In genomic region chr4:139379719-139380118, GRCm38 (mm10) we compare ENCODE assay signal across 8 mouse cellular contexts. TPM values are rescaled to one million over a fixed set of nuclear protein-coding genes. Genes with fewer than 3 reads are reported as not detected.
A peak's percentile ranks its signal among the peaks of the same experiment; 100 is the strongest.
DNase-seq lines count a peak whose midpoint lies in the region; ATAC-seq and TF ChIP-seq lines count a peak whose summit lies in the region.

No protein-coding gene starts in this region.

- no peak for ATAC-seq in kidney, embryonic 14.5 days (ENCODE audit: low FRiP score, low TSS enrichment)
- ATAC-seq in forebrain, embryonic 13.5 days = no peak
- ATAC-seq in liver, embryonic 16.5 days (ENCODE audit: low read depth) = no peak

- DNase-seq in kidney, adult 18-20 months = no peak
- DNase-seq in MEL (ENCODE audit: low read depth, low spot score) = peak; percentile 41
- no peak for DNase-seq in ovary, postnatal 36 days (ENCODE audit: low spot score)
- no peak for DNase-seq in yolk sac, embryonic 10.5 days (ENCODE audit: low spot score)
- DNase-seq in urinary bladder, postnatal 14 days (ENCODE audit: low spot score) = no peak

- H3K4me1 ChIP-seq in kidney, embryonic 14.5 days (ENCODE audit: control insufficient read depth, insufficient read depth, low read length) = peaks cover 14% of the 10 kb centered on the region
- H3K4me1 ChIP-seq in MEL (ENCODE audit: control insufficient read depth in 1 of 2, insufficient read depth in 2 of 2, low read length in 2 of 2) = peaks cover 0 to 5% of the 10 kb centered on the region in 2 experiments; a peak in 2 of 4 replicates
- H3K4me1 ChIP-seq in forebrain, embryonic 13.5 days = peaks cover 24% of the 10 kb centered on the region
- peaks cover 26% of the 10 kb centered on the region for H3K4me1 ChIP-seq in liver, embryonic 16.5 days (ENCODE audit: control insufficient read depth, low read depth, low read length)

- no peak for TF ChIP-seq CTCF in MEL (IDR thresholded peaks at IDR 0.05 in 2 of 3, conservative IDR thresholded peaks at IDR 0.05 in 1 of 3; ENCODE audit: control insufficient read depth in 1 of 3, insufficient read depth in 1 of 3, low read depth in 2 of 3, low read length in 3 of 3, poor library complexity in 1 of 3, severe bottlenecking in 1 of 3)

- peak overlapping the region; percentile 86 for H3K9ac ChIP-seq in kidney, embryonic 14.5 days (ENCODE audit: low read depth, low read length)
- peak overlapping the region; percentile 82 for H3K9ac ChIP-seq in MEL (ENCODE audit: control insufficient read depth, low read depth, low read length, poor library complexity, severe bottlenecking)
- H3K9ac ChIP-seq in forebrain, embryonic 13.5 days = peak overlapping the region; percentile 86
- peak overlapping the region; percentile 78 for H3K9ac ChIP-seq in liver, embryonic 16.5 days (ENCODE audit: low read depth, low read length)

- peak overlapping the region; percentile 93 for H3K4me3 ChIP-seq in kidney, embryonic 14.5 days (ENCODE audit: low read length)
- peak overlapping the region; percentile 66 to 81 for H3K4me3 ChIP-seq in MEL (ENCODE audit: control insufficient read depth in 1 of 2, insufficient read depth in 1 of 2, low read depth in 2 of 2, low read length in 2 of 2)
- peak overlapping the region; percentile 87 for H3K4me3 ChIP-seq in forebrain, embryonic 13.5 days
- peak overlapping the region; percentile 97 for H3K4me3 ChIP-seq in liver, embryonic 16.5 days (ENCODE audit: low read depth, low read length)

- H3K9me3 ChIP-seq in kidney, embryonic 14.5 days (ENCODE audit: control insufficient read depth, low read length) = no peaks in the 10 kb centered on the region
- H3K9me3 ChIP-seq in MEL (replicated peaks; ENCODE audit: insufficient read depth, low read length) = no peaks in the 10 kb centered on the region
- no peaks in the 10 kb centered on the region for H3K9me3 ChIP-seq in forebrain, embryonic 13.5 days (replicated peaks)
- H3K9me3 ChIP-seq in liver, embryonic 16.5 days (replicated peaks; ENCODE audit: control insufficient read depth, low read length) = no peaks in the 10 kb centered on the region

- H3K27me3 ChIP-seq in kidney, embryonic 14.5 days (ENCODE audit: control insufficient read depth, insufficient read depth, low read length) = no peaks in the 10 kb centered on the region
- H3K27me3 ChIP-seq in MEL (ENCODE audit: control insufficient read depth in 1 of 2, insufficient read depth in 2 of 2, low read length in 2 of 2) = no peaks in the 10 kb centered on the region
- H3K27me3 ChIP-seq in forebrain, embryonic 13.5 days = no peaks in the 10 kb centered on the region
- no peaks in the 10 kb centered on the region for H3K27me3 ChIP-seq in liver, embryonic 16.5 days (ENCODE audit: control insufficient read depth, insufficient read depth, low read depth, low read length)

- H3K27ac ChIP-seq in kidney, embryonic 14.5 days (ENCODE audit: low read depth, low read length) = peak overlapping the region; percentile 70; the same call in 1 of the 2 replicates
- peak overlapping the region; percentile 89 for H3K27ac ChIP-seq in MEL (ENCODE audit: control insufficient read depth, low read depth, low read length)
- H3K27ac ChIP-seq in forebrain, embryonic 13.5 days = peak overlapping the region; percentile 73; the same call in 1 of the 2 replicates
- H3K27ac ChIP-seq in liver, embryonic 16.5 days (ENCODE audit: low read length) = peak overlapping the region; percentile 78

- peaks cover 47% of the 10 kb centered on the region for H3K79me2 ChIP-seq in MEL (ENCODE audit: control insufficient read depth, insufficient read depth, low read length, poor library complexity)

- WGBS in kidney, embryonic 14.5 days = 12% methylated on average over 8 of the region's 8 CpGs
- 13% methylated on average over 8 of the region's 8 CpGs for WGBS in forebrain, embryonic 13.5 days
- WGBS in liver, embryonic 16.5 days (ENCODE audit: insufficient replicate concordance) = 5% methylated on average over 8 of the region's 8 CpGs

- TF ChIP-seq EP300 in MEL (IDR thresholded peaks at IDR 0.05; ENCODE audit: low read depth in 1 of 2, low read length in 2 of 2) = no peak

- TF ChIP-seq POLR2A in MEL (IDR thresholded peaks at IDR 0.05; ENCODE audit: control insufficient read depth in 1 of 2, insufficient read depth in 1 of 2, low read depth in 1 of 2, low read length in 2 of 2, poor library complexity in 1 of 2) = no peak

- peak overlapping the region; percentile 61 for H3K4me2 ChIP-seq in kidney, embryonic 14.5 days (replicated peaks; ENCODE audit: low read depth, low read length)
- H3K4me2 ChIP-seq in forebrain, embryonic 13.5 days = peak overlapping the region; percentile 98
- H3K4me2 ChIP-seq in liver, embryonic 16.5 days (ENCODE audit: low read depth, low read length) = peak overlapping the region; percentile 89

- TF ChIP-seq RAD21 in MEL (IDR thresholded peaks at IDR 0.05; ENCODE audit: low read depth, low read length) = no peak

- peaks cover 27% of the 10 kb centered on the region for H3K36me3 ChIP-seq in kidney, embryonic 14.5 days (ENCODE audit: control insufficient read depth, insufficient read depth, low read length)
- peaks cover 0 to 13% of the 10 kb centered on the region in 2 experiments; a peak in 2 of 4 replicates for H3K36me3 ChIP-seq in MEL (ENCODE audit: control insufficient read depth in 1 of 2, insufficient read depth in 2 of 2, low read length in 2 of 2)
- peaks cover 33% of the 10 kb centered on the region for H3K36me3 ChIP-seq in forebrain, embryonic 13.5 days (ENCODE audit: poor library complexity, severe bottlenecking)
- peaks cover 13% of the 10 kb centered on the region for H3K36me3 ChIP-seq in liver, embryonic 16.5 days (ENCODE audit: control insufficient read depth, insufficient read depth)

TF ChIP-seq in MEL, 35 proteins besides CTCF, POLR2A, EP300 and RAD21:
- TF ChIP-seq JUND (IDR thresholded peaks at IDR 0.05; ENCODE audit: low read depth, low read length) (no peak), GATA1 (IDR thresholded peaks at IDR 0.05; ENCODE audit: low read depth, low read length) (no peak), SIN3A (IDR thresholded peaks at IDR 0.05; ENCODE audit: low read length) (0 out of 2 replicates have a peak, but pooled peaks have one; percentile 2), ETS1 (IDR thresholded peaks at IDR 0.05; ENCODE audit: low read depth, low read length) (no peak), NRF1 (IDR thresholded peaks at IDR 0.05; ENCODE audit: insufficient read depth, low read depth, low read length, poor library complexity, severe bottlenecking) (no peak), USF2 (IDR thresholded peaks at IDR 0.05; ENCODE audit: borderline replicate concordance in 1 of 2, insufficient read depth in 1 of 2, low read depth in 1 of 2, low read length in 2 of 2) (no peak)

RNA-seq across cellular contexts. Expression of gene Ubr4, which starts 27.3 kb away (rescaled TPM):
- 69.0 and 88.6 TPM in 2 replicates for polyA plus RNA-seq in kidney, embryonic 14.5 days (2014; fragmentation: Nextera tagmentation; extraction: Ambion mirVana)
- total RNA-seq in MEL (2012; rRNA removed) = 81.9 and 94.9 TPM in 2 replicates
- polyA plus RNA-seq in MEL (2012; ENCODE audit: insufficient read depth in 1 of 2, insufficient read length in 2 of 2, low read depth in 1 of 2, low replicate concordance in 2 of 2, missing spikeins in 1 of 2) = 100 to 1,000 TPM; 177 to 270 TPM
- 69.9 and 71.2 TPM in 2 replicates for polyA plus RNA-seq in forebrain, embryonic 13.5 days (2015; fragmentation: Nextera tagmentation; extraction: Ambion mirVana)
- 35.0 and 42.9 TPM in 2 replicates for polyA plus RNA-seq in liver, embryonic 16.5 days (2015; fragmentation: Nextera tagmentation; extraction: Ambion mirVana)

RNA-seq across cellular contexts. Expression of gene Emc1, which starts 27.3 kb away (rescaled TPM):
- polyA plus RNA-seq in kidney, embryonic 14.5 days (2014; fragmentation: Nextera tagmentation; extraction: Ambion mirVana) = 13.1 and 25.8 TPM in 2 replicates
- total RNA-seq in MEL (2012; rRNA removed) = 40.1 and 50.4 TPM in 2 replicates
- 10 to 100 TPM in 1 of 2 experiments, not detected in 1; 17.3 TPM for polyA plus RNA-seq in MEL (2012; ENCODE audit: insufficient read depth in 1 of 2, insufficient read length in 2 of 2, low read depth in 1 of 2, low replicate concordance in 2 of 2, missing spikeins in 1 of 2)
- 29.3 and 31.5 TPM in 2 replicates for polyA plus RNA-seq in forebrain, embryonic 13.5 days (2015; fragmentation: Nextera tagmentation; extraction: Ambion mirVana)
- 12.8 and 13.2 TPM in 2 replicates for polyA plus RNA-seq in liver, embryonic 16.5 days (2015; fragmentation: Nextera tagmentation; extraction: Ambion mirVana)

RNA-seq across cellular contexts. Expression of gene Mrto4, which starts 27.3 kb away (rescaled TPM):
- 134 and 143 TPM in 2 replicates for polyA plus RNA-seq in kidney, embryonic 14.5 days (2014; fragmentation: Nextera tagmentation; extraction: Ambion mirVana)
- 320 and 353 TPM in 2 replicates for total RNA-seq in MEL (2012; rRNA removed)
- polyA plus RNA-seq in MEL (2012; ENCODE audit: insufficient read depth in 1 of 2, insufficient read length in 2 of 2, low read depth in 1 of 2, low replicate concordance in 2 of 2, missing spikeins in 1 of 2) = 100 to 1,000 TPM in 1 of 2 experiments, not detected in 1; 253 TPM
- polyA plus RNA-seq in forebrain, embryonic 13.5 days (2015; fragmentation: Nextera tagmentation; extraction: Ambion mirVana) = 119 and 134 TPM in 2 replicates
- polyA plus RNA-seq in liver, embryonic 16.5 days (2015; fragmentation: Nextera tagmentation; extraction: Ambion mirVana) = 62.5 and 65.7 TPM in 2 replicates
